Mouse (Mus musculus) kidney, adult 11 months (tissue): ENCODE measurements around the gene Zkscan5.
"Not testable (repeated sequence)": the region's sequence is repeated elsewhere in the genome, so short reads cannot be mapped to it uniquely, and the experiment has no call there.

Experiments used
- DNase-seq: peaks from one replicate; pipeline ENCODE4 v3.0.0; 2022

The Zkscan5 gene

DNA sequence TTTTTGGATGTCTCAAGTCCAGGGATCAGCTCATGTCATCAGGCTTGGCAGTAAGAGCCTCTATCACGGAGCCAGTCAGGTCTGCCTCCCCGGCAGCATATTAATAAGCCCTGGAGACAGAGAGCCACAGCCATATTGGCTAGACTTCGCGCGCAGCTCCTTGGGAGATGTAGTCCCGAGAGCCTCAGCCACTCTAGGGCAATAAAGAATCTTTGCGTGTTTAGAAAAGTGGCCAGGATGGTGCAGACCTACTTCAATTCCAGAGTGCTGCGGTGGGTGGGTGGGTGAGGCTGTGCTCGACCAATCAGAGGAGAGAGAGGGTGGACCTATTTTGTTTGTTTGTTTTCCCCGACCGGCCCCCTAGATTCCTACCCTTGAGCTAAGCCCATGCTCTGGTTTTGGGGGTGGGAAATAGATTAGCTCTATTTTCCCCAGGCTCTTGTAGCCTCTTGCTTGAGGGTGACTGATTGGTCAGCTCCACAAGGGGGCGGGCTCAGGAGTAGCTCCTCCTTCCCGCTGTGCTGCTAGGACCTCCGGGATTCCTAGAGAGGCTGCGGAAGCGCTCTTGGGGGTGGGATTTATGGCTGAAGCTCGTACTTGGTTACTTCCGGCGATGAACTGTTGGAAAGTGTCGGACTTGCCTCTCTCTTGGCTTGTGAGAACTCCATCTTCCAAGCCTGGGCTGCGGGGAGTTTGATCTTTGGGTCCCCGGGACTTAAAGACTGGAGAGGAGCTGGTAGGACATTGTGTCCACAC, at the start of gene Zkscan5:
Gene Zkscan5, plus strand, starts transcription at position 627 of the 756 bp plus-strand sequence.
- DNase-seq: peak; percentile 99

DNA sequence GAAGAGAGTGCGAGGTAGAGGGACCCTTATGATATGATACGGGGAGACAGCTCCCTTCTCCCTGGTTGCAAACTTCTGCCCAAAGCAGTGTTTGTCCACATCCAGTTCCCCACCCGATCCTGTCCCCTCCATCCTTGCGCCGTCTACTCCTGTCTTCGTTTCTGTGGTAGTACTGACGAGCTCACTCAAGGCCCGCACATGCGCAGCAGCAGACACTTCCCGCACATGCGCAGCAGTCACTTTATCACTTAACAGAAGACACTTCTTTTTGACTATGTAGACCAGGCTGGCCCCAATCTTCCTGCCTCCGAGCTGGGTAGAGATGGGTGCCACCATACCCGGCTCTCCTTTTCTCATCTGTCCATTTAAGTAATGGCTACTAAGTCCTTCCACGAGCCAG, 43.0 kb upstream of the Zkscan5 start:
- DNase-seq: no peak

DNA sequence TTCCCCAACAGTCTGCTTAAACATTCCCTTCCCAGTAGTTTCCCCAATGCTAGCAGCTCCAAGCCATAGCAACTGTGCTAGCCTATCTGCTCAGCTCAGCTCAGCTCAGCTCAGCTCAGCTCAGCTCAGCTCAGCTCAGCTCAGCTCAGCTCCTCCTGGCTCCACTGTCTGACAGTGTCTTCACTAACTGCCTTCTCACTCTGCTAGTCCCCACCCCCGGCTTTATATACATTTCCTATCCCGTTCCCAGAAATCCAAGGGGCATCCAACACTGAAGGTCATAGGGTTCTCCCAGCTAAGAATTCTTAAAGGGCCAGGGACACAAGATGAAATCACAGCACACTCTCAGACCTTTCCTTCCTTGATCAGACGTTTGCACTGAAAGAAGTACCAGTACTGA, 39.7 kb upstream of the Zkscan5 start:
- DNase-seq: peak; percentile 16

DNA sequence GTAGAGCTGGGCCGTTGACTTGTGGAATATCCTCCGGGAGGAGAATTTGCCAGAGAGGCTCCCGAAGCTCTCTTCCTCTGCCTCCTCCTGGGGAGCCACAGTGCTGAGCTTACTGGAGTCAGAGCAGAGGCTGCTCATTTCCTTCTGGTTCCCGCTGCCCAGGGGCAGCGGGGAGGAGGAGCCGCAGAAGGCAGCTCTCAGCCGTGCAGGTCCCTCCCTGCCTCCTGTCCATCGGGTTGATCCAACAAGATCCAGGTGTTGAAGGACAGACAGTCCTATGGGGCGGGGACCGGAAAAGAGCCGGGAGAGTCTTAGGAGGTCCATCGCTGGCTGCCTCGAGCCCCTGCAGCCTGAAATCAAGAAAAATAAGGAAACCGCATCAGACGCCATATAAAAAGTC, 39.2 kb upstream of the Zkscan5 start:
- DNase-seq: peak; percentile 16

DNA sequence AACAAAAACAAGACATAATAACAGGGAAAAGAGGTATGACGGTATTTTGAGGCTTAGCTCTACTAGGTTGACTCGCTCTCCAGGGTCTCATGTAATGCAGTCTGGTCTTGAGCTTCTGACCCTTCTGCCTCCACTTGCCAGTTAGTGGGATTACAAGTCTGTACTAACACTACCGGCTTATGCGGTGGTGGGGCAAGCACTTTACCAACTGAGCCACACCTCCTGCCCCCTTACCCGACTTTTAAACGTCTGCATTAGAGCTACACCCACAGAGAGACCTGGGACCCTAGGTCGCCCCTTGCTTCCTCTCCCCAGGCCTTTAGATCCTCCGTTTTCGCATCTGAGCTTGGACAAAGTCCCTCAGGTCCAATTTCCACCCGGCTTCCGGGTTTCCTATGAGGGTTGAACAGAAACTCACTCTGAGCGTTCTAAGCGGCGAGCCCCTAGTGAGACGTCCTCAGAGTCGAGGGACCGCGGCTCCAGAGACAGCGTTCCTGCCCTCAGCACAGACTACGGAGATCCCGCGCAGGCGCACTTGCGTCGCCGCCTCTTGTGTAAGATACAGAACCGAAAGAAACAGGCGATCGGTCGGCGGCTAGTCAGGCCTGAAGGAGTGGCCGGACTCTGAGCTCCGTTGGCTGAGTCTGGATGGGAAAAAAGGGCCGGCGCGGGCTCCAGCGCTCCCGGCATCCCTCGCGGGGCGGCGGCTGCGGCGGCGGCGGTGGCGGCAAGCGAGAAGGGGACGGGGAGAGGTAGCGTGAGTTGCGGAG, 37.6 kb upstream of the Zkscan5 start, which contains the start of the genes Ptcd1 and Cpsf4:
Gene Ptcd1, minus strand, starts transcription at position 573 of the 770 bp plus-strand sequence.
Gene Cpsf4, plus strand, starts transcription at position 678 of the 770 bp plus-strand sequence.
- DNase-seq: peak; percentile 99

DNA sequence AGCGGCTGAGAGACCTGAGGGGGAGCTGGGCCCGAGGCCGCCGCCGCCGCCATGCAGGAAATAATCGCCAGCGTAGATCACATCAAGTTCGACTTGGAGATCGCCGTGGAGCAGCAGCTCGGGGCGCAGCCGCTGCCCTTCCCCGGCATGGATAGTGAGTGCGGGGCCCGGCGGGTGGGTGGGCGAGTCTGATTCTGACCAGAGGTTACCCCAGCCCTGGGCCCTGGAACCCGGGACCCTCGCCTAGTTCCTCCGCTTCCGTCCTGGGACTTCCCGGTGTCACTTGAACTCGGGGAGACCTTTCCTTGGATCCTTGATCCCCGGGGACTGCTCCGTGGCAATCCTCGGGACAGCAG, 37.1 kb upstream of the Zkscan5 start:
- DNase-seq: no peak

DNA sequence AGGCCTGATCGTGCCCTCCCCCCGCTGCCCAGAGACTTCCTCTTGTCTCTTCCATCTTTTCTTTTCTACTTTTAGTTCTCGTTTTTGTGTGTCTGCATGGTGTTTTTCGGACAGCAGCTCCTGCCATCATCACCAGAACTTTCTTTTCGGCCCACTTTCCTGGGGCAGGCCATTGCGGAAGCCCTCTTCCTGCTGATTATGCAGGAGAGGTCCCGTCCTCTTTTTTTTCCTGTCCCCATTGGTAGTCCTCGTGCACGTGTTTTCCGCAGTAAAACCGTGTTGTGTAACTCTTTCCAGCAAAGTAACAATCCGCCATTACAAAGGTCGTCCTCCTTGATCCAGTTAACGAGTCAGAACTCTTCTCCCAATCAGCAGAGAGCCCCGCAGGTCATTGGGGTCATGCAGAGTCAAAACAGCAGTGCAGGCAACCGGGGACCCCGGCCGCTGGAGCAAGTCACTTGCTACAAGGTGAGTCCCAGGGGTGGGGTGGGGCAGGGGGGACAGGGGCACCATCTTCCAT, 25.8 kb upstream of the Zkscan5 start:
- DNase-seq: no peak

DNA sequence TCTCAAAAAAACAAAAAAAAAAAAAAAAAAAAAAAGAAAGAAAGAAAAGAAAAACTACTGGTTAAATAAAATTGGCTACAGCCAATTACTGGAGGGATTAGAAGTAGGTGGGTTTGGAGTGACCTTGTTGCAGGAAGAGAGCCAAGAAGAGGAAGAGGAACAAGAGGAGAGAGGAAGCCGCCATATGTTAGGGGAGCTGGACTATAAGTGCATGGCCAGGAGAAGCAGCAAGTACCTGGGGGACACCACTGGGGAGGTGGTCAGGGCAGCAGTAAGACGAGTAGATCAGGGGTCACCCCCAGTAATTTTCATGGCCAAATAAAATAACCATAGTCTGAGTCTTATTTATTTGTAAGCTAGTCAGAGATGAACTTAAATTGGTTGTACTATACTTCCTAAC, 19.1 kb upstream of the Zkscan5 start:
- no peak for DNase-seq

DNA sequence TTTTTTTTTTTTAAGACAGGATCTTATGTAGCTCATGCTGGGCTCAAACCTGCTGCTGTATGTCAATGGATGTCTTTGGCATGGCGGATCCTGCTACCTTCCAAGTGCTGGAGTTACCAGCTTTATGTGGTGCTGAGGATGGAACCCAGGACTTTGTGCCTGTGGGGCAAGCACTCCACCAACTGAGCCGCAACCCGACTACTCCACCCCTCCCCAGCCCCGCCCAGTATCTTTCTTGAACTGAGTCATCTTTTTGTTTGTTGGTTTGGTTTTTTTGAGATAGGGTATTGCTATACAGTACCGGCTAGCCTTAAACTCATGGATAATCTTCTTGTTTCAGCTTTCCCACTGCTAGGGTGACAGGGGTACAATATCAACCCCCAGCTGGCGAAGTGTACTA, 14.9 kb upstream of the Zkscan5 start:
- DNase-seq: no peak

DNA sequence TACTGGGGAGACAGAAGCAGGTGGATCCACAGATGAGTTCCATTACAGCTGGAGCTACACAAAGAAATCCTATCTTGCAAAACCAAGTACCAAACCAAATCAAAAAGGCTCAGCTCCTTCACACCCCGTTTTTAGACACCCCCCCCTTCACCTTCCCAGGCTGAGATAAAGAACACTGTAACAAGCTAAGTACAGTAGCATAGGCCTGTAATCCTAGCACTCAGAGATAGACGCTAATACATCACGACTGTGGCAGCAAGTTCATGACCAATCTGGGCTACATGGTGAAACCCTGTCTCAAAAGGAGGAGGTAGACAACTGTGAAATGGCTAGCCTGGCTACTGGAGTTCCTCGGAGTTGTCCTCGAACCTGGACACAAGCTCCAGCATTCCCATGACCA, 14.0 kb upstream of the Zkscan5 start:
- no peak for DNase-seq

DNA sequence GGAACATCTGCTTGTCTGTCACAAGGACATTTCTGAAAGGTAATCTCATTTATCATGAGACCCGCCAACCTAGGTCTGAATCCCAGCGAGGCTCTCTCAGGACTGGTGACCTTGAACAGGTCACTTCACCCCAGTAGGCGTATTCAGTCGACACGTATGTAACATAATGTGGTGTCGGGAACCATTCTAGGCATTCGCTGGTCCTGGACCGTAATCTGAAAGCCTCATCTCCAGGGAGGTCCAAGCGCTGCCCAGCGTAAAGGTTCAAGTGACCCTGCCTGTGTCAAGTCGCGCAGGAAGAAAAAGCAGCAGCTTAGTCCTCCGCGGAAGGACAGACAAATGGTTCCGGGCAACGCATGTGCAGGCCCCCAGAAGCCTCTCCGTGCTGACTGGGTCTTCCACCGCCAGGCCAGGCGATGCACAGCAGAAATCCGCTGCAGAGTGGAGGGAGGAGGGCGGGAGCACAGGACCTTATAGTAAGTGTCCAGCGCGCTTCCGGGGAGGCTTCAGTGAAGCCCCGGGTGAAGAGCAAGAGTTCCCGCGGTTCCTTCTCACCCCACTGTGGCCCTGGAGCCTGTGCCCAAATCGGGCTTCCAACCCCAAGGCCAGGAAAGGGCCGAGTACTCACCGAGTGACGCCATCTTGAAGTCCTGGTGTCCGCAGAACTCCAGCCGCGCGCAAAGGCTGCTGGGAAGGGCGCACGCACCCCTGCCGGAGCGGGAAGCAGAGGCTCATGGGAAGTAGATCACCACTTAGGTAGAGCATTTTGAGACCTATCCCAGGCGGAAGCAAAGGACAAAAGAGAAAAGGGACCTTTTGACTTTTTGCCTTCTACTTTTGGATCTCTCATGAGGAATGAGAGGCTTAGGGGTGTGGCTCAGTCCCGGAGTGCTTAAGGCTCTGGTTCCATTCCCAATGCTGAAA, 13.2 kb upstream of the Zkscan5 start:
- peak; percentile 92 for DNase-seq

DNA sequence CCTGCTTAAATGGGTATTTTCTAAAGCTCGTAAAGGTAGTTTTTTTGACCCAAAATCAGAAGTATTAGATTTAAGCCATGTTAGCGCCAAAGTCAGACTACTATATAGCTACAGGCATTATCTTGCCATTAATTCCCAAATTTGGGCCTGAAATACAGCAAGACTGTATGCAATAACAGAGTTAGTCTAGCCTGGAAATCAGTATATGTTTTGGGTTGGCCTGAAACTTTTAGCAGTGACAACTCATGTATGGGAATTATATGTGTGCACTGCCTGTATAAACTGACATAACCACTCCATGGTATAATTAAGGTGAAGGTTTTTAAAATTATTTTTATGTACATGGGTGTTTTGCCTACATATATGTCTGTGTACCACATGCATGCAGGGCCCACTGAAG, 12.4 kb upstream of the Zkscan5 start, which contains the start of gene Atp5j2:
Gene Atp5j2, minus strand, starts transcription at position 101 of the 400 bp plus-strand sequence.
- DNase-seq: no peak

DNA sequence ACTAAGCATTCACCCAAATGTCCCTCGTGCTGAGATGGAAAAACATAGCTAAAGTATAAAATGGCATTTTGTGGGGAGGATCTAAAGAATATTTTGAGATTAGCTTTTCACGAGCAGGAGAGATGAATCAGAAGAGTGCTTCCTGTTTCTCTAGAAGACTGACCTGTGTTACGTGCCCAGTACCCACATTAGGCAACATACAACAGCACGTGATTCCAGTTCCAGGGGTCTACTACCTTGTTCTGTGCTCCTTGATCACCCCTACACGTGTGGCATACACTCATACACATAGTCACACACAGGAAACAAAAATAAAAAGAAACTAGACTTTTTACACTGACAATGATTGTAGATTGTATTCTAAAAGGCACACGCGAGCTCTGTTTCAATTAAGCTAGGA, 4.0 kb upstream of the Zkscan5 start:
- DNase-seq: no peak

DNA sequence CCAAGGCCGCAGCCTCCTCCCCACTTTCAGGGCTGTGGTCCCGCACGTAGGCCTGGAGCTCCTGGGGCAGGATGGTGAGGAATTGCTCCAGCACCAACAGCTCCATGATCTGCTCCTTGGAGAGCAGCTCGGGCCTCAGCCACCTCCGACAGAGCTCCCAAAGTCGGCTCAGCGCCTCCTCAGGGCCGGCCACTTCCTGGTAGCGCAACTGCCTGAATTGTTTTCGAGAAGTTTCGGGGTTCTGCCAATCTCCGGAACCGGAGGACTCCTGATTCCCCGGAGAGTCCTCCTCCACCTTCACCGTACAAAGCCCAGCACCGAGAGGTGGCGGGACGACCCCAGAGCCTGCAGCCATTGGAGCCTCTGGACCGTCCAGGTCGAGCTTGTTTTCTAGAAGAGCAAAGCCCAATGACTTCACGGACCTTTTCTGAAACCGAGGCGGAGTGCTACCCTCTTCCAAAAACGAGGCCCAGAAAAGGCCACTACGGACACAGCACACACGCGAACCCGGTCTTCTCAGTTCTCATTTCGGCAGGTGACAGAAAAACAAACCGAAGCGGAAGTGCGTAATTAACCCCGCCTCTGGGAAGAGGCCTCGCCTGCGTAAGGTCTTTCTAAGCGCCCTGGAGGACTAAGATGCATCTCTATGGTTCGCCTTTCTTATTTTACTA, 2.9 kb upstream of the Zkscan5 start, which contains the start of gene Zkscan14:
Gene Zkscan14, minus strand, starts transcription at position 548 of the 671 bp plus-strand sequence.
- DNase-seq: peak; percentile 66

DNA sequence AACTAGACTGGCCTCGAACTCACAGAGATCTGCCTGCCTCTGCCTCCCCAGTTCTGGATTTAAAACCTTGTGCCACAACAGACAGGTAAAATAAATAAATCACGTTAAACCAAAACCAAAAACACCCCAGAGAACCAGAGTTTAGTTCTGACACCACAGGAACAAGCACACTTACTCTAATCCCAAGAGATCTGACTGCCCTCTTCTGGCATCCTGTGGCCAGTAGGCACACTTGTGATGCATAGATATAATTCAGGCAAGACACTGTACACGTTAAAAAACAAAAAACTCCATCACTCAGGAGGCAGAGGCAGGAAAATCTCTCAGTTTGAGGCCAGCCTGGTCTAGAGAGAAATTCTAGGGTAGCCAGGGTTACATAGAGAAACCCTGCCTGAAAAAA, 1.9 kb upstream of the Zkscan5 start:
- no peak for DNase-seq

DNA sequence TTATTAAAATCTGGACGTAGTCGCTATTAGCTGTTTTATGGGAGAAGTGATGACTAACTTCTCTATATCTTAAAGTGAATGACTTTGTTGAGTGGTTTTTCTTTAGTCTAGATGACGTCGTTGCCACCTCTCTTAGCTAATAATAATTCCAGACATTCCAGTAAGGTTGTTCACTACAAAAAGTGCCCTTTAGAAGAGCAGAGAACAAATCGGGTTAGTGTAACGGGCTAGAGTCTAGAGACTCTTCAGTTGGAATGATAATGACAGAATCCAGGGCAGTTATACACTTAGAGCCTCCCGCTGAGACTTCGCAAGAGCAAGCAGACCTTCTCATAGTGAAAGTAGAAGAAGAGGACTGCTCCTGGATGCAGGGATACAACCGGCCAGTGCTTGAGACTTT, 679 bp downstream of the Zkscan5 start:
- DNase-seq: no peak

DNA sequence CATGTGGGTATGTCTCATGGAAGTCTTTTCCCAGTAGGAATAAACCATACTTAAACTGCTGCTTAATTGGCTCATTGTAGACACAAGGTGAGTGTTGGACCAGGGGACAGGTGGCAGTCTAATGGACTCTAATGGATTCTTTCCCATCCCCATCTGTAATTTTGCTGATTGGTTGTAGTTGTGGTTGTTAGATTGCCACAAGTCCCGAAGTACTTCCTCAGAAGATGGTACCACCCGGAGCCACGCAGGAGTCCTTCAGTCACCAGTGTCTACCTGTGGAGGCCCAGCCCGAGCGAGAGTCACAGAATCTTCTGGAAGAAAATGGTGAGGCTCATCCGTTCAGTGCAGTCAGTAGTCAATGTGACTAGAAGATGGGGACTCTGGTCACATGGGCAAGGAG, 3.0 kb downstream of the Zkscan5 start:
- DNase-seq: no peak

DNA sequence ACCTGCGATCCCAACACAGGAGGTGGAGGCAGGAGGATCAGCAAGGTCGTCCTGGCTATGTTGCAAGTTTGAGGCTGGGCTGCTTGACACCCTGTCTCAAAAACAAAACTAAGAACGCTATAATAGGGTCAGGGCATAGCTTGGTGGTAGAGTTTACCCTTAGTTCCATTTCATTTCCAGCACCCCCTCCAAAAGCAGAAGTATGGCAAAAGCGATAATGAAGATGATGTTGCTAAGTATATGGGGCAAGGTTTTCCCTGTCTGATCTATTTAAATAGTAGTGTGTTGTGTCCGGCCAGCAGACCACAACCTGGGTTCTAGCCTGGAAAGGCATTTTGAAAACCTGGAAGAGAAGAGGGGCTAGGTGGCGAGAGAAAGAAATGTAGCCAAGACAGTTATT, 3.6 kb downstream of the Zkscan5 start:
- DNase-seq: no peak

DNA sequence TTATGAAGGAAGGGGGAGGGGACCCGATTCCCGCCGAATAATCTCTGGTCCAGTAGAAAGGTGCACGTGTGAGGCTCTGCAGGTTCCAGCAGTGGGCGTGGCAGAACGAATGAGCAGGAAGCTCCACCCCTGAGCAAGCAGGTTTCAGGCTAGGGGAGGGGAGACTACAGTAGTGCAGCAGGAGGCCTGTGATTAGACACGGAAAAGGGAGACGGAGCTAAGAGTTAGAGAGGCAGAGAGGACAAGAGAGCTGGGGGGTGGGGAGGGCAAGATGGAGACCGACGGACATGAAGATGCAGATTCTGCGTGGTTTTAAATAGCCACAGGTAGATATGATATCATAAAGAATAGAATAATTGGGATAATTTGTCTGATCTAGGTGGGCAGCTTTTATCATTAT, 4.0 kb downstream of the Zkscan5 start:
- not testable (repeated sequence) for DNase-seq

DNA sequence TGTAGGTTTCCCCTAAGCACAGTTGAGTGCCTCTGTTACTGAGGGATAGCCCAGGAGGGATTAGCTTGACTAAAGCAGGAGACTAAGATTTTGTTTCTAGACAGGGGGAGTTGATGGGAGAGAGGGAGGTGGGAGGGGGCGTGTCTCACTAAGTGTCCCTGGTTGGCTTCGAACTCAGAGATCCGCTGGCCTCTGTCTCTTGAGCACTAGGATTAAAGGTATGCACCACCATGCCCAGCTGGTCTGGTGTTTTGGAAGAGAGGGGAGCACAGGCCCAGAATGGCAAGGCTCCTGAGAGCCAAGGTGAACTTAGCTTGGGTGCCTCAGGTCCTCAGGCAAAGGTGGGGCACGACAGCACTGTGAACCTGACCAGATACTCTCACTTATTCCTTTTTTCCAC, 7.0 kb downstream of the Zkscan5 start:
- DNase-seq: no peak

DNA sequence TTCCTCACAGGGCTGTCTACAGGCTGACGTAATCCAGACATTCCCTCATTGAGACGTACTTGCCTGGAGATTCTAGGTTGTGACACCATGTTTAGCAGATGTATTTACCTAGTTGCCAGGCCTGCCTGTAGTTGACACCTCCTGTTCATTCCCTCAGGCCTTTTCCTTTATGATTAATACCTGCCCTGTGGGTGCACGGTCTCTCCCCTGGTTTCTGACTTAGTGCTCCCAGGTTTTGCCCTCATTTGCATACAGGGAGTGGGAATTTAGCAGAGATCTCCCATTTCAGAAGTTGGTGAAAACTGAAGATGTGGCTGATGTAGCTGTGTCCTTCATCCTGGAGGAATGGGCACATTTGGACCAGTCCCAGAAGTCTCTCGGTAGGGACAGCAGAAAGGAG, 7.9 kb downstream of the Zkscan5 start:
- no peak for DNase-seq

DNA sequence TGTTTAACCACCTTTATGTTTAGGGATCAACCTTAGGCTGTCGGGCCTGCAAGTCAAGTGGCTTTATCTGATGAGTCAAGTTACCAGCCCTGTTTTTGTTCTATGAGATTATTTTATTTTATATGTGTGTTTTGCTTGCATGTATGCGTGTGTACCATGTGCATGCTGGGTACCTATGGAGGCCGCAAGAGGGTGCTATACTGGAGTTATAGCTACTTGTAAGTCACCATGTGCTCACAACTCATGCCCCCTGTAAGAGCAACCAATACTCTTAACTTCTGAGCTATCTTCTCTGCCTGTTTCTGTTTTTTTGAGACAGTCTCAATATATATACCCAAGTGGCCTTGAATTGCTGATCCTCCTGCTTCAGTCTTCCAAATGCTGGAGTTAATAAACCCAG, 9.1 kb downstream of the Zkscan5 start:
- no peak for DNase-seq
